Mouse (Mus musculus): ENCODE data around the gene Card10.

Gene Card10

DNA sequence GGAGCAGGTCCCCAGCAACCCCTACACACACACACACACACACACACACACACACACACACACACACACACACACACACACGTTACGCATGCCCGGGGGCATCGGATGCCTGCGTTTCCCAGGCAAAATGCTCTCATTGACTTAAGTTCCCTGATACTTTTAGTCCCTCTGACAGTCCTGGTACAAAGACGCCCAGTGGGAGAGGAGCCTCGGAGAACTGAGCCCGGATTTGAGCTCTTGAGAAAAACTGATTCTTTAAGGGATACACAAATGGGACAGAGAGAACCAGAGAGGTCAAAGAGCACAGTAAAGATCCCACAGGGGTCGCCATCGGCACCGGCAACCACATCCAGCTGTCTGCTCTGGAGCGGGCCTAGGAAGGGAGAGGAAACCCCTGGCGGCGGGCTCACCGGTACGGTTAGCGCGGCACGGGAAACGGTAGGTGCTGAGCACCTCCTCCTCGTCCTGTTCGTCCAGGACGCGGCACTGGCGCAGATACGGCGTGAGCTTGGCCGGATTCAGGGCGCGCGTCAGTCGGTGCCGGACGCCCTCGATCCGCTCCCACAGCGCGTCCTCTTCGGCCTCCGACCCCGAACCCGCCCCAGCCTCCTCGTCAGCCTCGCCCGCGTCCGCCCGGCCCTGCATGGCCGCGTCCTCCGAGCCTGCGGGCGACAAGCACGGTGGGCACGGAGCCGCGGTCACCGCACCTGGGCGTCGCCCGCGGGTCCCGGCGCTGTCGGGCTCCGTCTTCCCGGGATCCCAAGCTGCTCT is 686 bp downstream of the Card10 start:
- DNase-seq (ENCODE audit: low read depth in 2 of 2, low spot score in 2 of 2), result peak in 1 of 2 experiments; percentile 20

DNA sequence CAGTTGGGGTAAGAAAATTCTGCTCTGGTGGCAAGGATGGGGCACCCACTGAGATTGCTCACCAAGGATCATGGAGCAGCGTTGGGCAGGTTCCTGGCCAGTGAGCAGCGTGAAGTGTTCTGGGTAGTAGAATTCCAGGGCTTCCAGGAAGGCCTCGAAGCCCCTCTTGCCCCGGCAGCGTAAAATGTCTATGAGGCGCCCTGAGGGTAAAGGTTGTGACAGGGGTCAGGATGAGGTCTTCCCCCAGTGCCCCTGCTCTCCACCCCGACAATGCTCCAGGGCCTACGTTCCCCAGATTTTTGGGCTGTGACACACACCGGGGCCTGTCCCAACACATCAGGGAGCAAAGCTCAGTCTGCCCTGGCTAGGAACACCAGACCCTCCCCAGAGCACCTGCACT is 1.3 kb downstream of the Card10 start:
- DNase-seq (ENCODE audit: low read depth in 2 of 2, low spot score in 2 of 2), result no peak

DNA sequence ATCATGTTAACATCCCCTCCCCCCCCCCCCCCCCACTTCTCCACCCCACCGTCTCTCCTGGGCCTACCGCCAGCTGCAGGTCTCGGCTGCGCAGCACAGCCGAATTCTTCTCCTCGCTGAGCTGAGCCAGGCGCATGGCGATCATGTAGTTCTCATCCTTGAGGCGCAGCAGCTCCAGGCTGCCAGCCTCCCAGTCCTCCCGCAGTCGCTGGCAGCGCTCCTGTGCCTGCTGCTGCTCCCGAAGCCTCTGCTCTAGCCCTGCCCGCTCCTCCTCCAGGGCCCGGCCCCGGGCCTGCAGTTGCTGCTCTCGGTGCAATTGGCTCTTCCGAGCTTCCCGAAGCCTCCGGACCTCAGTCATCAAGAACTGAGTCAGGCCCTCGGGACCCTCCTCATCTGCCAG is 3.8 kb downstream of the Card10 start:
- no peak for DNase-seq (ENCODE audit: low read depth in 2 of 2, low spot score in 2 of 2)

DNA sequence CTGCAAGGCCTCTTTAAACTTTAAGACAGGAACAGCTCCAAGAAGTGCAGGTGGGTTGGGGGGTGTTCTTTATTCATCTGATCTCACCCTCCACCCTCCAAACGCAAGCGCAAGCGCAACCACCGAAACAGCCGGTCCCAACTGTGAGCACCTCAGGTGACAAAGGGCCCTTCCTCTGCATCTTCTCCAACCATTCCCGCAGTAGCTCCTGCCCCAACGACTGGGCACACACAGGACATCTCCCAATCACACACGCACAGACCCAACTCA is 5.8 kb downstream of the Card10 start:
- no peak for DNase-seq (ENCODE audit: low read depth in 2 of 2, low spot score in 2 of 2)

DNA sequence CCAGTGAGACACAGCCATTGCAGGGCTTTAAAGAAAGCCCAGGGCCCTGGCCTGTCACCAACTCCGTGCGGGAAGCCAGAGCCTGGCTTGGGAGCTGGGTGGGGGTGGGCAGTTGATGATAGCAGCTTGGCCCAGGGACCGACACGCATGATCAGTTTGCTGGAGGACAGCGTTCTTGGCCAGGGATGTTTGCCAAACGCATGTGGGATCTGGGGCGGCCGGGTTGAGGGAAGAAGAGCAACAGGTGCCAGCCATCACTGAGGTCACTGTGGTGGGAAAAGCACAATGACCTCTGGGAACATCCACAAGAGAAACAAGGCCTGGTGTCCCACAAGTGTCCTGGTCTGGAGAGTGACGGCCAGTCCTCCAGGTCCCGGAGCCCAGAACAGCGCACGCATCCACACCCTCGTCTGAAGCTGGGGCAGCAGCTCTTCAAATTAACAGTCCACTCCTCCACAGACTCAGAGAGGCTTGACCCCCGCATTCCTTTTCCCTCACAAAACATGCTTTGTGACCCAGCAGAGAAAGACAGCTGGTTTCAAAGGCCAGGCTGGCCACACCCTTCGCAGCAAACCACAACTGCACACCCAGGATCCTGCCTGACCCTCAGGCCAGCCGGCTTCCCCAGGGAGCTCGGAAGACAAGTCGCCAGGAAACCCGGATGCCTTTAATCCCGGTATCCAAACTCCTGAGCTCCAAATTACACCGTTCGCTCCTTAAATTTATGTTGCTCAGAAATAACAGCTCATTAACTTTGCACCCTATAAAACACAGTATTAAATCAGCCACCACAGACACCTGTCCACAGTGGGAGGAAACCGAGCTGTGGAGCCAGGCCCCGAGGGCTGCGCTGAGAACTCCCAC is 6.4 kb downstream of the Card10 start:
- no peak for DNase-seq (ENCODE audit: low read depth in 2 of 2, low spot score in 2 of 2)

DNA sequence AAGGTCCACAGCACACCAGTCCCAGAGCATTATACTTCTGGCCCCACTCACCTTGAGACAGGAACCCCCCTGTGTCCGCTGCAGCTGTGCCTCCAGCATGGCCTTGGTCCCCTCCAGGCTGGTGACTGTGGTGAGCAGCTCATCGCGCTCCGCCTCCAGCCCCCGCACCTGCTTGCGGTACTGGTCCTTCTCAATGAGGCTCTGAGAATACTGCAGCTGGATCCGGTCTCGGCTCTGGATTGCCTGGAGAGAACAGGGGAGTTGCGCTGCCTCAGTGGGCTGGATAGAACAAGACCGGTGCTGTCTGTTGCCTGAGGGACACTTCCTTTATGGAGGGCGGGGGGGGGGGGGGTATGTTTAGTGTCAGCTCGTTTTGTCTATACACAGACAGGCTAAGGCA is 11.9 kb downstream of the Card10 start:
- DNase-seq (ENCODE audit: low read depth in 2 of 2, low spot score in 2 of 2), result no peak

DNA sequence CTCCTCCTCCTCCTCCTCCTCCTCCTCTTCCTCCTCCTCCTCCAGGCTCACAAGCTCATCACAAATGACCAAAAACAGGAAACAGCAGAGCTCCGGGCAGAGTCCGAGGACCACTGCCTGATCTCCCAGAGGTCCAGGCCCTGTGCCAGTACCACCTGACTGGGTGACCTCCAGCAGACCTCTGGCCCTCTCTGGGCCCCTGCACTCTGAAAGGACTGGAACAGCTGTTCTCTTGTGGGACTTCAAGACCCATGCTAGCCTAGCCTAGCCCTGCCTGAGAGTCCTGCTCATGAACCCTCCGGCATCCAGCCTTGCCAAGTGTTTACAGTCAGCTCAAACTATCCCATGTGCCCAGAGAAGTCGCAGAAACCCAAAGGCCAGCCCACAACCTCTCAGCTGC is 12.4 kb downstream of the Card10 start:
- DNase-seq (ENCODE audit: low read depth in 2 of 2, low spot score in 2 of 2), result no peak

DNA sequence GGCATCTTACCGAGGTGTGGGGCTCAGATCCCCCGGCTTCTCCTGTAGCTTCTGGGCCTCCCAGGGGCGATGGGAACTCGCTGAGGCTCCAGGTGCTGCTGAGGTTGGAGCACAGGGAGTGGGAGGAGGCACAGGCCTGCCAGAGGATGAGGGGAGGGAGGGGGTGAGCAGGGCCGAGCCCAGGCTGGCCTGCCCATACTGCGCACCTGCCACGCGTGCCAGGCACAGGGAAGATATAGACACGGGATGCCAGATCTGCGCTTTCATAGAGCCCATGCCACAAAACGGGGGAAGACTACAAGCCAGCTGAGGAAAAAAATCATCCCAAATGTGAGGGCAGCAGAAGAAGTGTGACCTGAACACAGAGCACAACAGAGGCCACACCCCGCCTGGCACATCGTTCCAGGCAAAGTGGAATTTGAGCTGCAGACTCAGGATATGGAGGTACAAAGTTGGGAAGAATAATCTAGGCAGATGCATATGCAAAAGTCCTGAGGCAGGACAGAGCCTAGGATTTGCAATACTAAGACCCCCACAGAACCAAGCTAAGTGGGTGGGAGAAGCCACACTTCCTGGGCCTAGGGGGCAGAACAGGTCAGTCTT is 13.0 kb downstream of the Card10 start:
- DNase-seq (ENCODE audit: low read depth in 2 of 2, low spot score in 2 of 2), result no peak

DNA sequence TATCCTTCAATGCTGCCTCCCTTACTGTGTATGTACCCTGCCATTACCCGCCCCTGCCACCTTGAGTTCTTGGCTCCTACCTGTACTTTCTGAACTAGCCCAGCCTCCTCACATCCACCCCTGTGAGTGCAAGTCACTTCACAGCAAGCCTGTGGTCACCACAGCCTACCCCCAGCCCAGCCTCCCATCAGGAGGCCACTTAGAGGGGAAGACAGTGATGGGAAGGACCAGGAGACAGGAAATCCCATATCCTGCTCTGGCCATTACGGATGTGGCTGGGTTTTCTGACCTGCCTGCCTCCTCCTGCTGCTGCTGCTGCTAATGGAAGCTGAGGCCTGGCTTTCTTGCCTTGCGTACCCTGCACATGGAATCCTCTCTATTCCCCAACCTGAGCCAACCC is 14.8 kb downstream of the Card10 start:
- no peak for DNase-seq (ENCODE audit: low read depth in 2 of 2, low spot score in 2 of 2)

DNA sequence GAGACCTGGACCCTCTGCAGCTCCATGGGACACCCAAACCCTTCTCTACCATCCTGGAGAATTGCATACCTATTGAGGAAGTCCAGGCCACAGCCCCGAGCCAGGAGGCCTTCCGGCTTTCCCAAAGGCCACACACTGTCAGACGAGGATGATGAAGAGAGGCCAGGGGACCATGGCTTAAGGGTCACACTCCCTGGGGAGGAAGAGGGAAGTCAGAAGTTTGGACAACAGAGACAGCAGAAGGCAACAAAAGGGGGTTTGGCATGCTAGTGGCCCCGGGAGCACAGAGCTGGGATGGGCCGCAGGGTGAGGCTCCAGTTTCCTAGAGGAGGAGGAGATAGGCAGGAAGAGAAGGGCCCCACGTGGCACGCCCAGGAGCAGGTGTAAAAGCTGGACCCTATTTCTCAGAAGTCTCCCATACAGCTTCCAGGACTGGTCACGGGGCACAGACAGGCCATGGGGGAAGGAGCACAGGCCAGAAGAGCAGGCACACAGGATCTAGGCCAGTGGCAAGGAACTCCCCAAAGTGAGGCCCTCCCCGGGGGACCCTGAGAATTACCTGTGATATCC is 15.5 kb downstream of the Card10 start:
- no peak for DNase-seq (ENCODE audit: low read depth in 2 of 2, low spot score in 2 of 2)

DNA sequence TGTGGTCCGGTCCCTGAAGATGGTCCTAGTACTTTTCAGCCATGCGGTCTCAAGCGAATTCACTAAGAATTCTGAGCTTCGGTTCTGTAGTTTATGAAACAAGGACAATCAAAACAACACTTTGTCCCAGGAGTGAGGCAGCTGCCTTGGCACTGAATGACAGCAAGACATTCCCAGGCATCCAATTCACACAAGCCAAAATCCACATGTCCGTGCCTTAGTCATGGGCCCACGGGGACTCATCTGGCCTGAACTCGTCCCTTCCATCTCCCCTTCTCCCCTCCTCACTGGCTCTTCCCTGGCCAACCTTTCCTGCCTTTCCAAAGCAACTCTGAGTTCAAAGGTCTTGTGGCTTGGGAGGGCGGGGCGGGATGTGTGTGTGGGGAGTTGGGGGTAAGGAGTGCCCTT is 16.4 kb downstream of the Card10 start:
- no peak for DNase-seq (ENCODE audit: low read depth in 2 of 2, low spot score in 2 of 2)

DNA sequence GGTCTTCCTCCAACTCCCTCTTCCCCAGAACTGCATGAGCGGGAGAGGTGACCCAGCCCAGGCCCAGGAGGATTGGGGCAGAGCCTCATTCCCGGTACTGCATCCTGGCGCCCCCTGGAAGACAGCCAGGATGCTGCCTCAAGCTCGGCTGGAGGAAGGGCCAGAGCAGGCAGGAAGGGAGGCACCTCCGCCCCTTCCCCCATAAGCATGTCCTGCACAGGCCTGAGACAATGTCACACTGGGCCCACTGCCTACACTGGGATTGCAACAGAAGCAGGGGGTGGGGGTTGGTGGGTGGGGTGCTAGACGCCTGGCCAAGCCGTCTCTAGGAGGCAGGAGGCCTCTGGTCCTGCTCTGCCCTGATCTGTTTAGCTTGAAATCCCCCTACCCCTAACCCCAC is 16.9 kb downstream of the Card10 start:
- DNase-seq (ENCODE audit: low read depth in 2 of 2, low spot score in 2 of 2), result no peak

DNA sequence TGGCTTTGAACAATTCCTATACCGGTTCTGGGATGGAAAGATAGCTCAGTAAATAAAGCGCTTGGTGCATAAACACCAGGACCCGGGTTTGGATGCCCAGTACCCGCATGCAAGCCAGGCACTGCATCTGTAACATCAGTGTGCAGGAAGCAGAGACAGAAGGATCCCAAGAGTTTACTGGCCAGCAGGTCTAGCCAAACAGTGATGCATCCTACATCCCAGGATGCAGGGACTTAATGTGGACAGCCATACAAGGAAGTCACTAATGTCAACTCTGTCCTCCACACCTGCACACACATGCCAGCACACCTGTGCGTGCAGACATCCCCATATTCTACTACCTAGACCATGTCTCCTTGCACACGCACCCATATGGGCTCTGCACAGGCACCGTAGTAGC is 17.6 kb downstream of the Card10 start:
- no peak for DNase-seq (ENCODE audit: low read depth in 2 of 2, low spot score in 2 of 2)

DNA sequence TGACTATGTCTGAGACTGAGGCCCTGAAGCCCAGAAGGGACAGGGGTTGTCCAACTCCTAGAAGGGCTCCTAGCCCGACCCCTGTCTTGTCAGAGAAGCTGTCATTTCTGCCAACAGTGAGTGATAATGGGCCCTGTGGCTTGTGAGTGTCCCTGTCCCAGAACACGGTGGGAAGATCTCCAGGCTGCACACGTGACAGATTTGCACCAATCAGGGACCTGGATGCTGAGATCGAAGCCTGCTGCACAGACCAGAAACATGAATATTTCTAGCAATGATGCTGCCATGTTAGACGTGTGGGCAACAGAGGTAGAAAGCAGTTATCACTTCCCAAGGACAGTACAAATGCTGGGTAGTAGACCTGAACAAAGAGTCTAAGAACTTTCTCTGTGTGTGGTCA is 18.3 kb downstream of the Card10 start:
- no peak for DNase-seq (ENCODE audit: low read depth in 2 of 2, low spot score in 2 of 2)

DNA sequence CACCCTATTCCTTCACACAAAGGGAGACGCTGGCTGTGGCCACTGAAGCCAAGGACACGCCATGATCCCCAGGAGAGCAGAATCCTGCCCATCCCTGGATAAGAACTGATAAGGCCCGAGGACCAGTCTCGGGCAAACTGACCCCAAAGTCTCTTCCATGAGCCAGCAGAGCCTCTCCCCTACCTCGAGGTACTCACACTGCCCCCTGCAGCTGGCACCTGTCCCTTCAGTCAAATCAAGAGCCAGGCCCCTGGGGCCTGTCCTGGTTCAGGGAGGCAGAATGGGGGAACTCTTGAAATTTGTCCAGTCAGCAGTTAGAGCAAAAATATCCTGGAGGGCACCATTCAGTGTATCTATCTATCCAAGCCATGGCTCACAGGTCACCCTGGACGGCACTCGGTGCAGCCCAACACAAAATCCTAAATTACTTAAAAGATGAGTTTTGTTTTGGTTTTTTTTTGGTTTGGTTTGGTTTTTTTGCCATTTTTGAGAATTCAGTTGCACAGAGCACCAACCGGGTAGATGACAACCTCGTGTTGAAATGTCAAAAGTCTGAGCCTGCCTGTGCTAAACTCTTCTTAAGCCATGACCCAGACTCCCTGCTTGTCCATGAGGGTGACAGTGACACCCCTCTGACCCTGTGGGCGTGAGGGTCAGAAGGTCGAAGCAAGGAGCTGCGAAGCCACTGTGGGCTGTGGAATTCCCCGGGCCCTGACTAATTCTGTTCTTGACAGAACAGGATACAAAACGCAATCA is 20.3 kb downstream of the Card10 start:
- DNase-seq (ENCODE audit: low read depth in 2 of 2, low spot score in 2 of 2), result no peak

DNA sequence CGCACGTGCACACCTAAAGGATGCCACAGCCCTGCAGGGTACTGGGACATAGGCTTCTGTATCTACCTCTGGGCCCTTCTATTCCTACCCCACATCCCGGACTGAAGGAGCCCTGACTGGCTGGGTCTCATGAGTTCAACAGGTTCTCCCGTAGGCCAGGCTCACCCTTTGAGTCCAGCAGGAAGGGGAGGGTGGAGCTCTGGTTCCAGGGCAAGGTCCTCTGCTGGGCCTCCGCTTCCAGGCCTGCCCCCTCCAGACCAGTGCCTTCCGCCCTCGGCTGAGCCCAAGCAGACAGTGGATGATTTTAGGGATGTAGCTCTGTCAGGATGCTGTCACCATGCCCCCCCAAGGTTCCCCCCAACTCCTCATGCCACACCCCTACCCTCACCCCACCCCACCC is 21.9 kb downstream of the Card10 start:
- no peak for DNase-seq (ENCODE audit: low read depth in 2 of 2, low spot score in 2 of 2)

DNA sequence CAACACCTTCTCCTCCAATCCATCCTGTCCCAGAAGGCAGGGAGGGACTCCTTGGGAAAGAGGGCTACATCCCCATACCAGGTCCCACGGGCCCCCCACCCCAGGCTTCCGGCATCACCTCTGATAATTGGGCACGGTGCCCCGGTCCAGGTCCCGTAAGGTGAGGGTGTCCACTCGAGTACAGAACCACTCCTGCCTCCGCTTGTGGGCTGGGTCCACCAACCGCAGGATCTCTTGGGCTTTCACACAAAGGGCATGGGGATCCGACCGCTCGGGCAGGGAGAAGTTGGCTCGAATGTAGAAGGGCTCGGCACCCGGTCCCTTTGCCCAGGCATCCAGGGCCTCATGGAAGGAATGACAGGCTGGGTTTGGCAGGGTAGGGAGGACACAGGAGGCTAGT is 22.5 kb downstream of the Card10 start:
- DNase-seq (ENCODE audit: low read depth in 2 of 2, low spot score in 2 of 2), result no peak

DNA sequence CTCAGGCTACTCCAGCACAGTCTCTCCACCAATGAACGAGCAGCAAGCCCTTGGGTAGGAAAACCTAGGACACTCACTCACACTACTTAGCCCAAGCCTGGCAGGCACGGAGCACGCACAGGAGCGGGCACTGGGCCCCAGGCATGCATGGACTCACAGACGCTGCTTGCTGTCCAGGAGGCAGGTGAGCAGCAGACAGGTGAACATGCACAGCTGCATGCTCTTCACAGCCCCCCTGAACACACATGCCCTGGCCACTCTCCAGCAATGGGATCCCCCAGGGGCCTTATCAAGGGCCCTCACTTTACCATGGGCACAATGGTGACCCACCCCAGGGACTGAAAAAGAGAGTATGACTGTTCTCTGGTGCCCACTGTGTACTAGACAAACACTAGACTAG is 23.2 kb downstream of the Card10 start:
- DNase-seq (ENCODE audit: low read depth in 2 of 2, low spot score in 2 of 2), result no peak

DNA sequence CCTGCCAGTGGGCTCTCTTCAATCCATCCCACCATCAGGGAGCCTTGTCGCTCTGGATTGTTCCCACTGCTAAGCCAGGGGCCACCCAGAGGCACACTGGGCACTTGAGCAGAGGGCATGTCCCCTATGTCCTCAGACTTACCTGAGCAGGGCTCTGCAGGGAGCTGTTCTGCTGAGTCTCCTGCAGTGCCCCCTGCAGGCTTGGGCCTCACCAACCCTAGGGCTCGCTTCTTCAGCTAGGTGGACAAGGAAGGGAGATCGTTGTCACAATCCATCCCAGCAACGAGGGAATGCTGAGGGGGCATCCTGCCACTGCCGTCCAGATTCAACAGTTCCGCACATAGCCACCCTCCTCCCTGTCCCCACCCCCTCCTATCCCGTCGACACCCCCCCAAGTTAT is 23.6 kb downstream of the Card10 start:
- DNase-seq (ENCODE audit: low read depth in 2 of 2, low spot score in 2 of 2), result no peak

DNA sequence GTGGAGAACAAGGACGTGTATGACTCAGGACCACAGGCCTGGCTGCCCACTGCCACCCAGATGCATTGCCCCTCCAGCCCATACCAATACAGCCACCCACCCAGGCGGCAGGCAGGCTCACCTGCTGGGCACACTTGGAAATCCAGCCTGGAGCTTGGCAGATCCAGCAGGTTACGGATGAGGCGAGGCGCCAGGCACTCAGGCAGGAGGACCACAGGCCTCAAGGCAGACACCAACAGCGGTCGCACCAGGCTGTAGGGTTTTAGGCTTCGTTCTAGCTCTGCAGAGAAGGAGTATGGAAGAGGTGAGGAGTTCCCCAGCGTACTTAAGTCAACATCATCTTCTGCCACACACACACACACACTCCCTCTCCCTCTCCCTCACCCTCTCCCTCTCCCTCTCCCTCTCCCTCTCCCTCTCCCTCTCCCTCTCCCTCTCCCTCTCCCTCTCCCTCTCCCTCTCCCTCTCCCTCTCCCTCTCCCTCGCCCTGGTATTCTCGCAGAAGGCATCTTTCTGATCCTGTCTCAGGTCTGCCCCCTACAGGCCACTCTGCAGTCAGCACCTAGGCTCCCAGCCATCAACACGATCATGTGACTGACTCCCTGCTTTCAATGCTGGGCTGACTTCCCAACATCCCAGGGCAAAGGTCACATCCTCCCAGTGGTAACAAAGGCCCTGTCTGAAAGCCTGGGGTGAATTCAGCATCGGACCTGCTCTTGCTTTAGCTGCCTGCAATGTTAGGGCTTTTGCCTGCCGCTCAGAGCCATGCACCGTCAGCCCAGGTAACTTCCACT is 24.6 kb downstream of the Card10 start:
- DNase-seq (ENCODE audit: low read depth in 2 of 2, low spot score in 2 of 2), result peak; percentile 67 to 69
